Mouse (Mus musculus) liver, embryonic 14.5 days (tissue): Measurements from ENCODE around the gene Naa38. TPM values are rescaled to one million over a fixed set of nuclear protein-coding genes. Genes with fewer than 3 reads are reported as not detected.
A peak's percentile ranks its signal among the peaks of the same experiment; 100 is the strongest.

Experiments
- ATAC-seq: fragments of 200-750 bp; cut with Nextera tagmentation; 2 replicates; pipeline ENCODE4 v1.8.0; 2017; ENCODE audit warnings: moderate number of reproducible peaks, mild to moderate bottlenecking, moderate library complexity; ENCODE audit not compliant: insufficient read depth
- DNase-seq, 3 experiments: peaks; one replicate each; pipeline ENCODE4 v3.0.0-alpha.2; 2012 to 2013; ENCODE audit warnings: low read depth in 3 of 3, low spot score in 3 of 3
- H3K27ac ChIP-seq: fragments of 300-500 bp; sonication (generic); 2 replicates; pipeline ENCODE4 v1.5.1; 2014; ENCODE audit warnings: moderate library complexity, mild to moderate bottlenecking, control low read depth, inconsistent platforms
- H3K27me3 ChIP-seq: fragments of 300-500 bp; sonication (generic); 2 replicates; pipeline ENCODE4 v1.6.1; 2014; ENCODE audit warnings: mild to moderate bottlenecking, low read length, moderate library complexity; ENCODE audit not compliant: control insufficient read depth, insufficient read depth
- H3K36me3 ChIP-seq: fragments of 300-500 bp; sonication (generic); replicated peaks from 2 replicates; pipeline ENCODE4 v1.6.1; 2014; ENCODE audit warnings: low read depth; ENCODE audit not compliant: control insufficient read depth, insufficient read depth
- H3K4me1 ChIP-seq, 2 experiments: fragments of 200-500 bp in 1 of 2; fragments of 300-500 bp in 1 of 2; sonication (generic) in 1 of 2; replicated peaks; 2 replicates each; pipeline ENCODE4 v1.6.1; 2012 to 2014; ENCODE audit warnings: antibody characterized with exemption in 1 of 2, inconsistent platforms in 1 of 2, low read length in 1 of 2; ENCODE audit not compliant: control insufficient read depth in 2 of 2, insufficient read depth in 2 of 2
- H3K4me2 ChIP-seq: fragments of 300-500 bp; sonication (generic); 2 replicates; pipeline ENCODE4 v1.6.1; 2014; ENCODE audit warnings: low read depth, mild to moderate bottlenecking, control low read depth, moderate library complexity
- H3K4me3 ChIP-seq, 2 experiments: fragments of 200-500 bp in 1 of 2; fragments of 300-500 bp in 1 of 2; sonication (generic) in 1 of 2; 2 replicates each; pipeline ENCODE4 v1.5.1; 2012 to 2014; ENCODE audit warnings: low read depth in 2 of 2, low read length in 2 of 2, mild to moderate bottlenecking in 2 of 2, control low read depth in 1 of 2, inconsistent platforms in 1 of 2, moderate library complexity in 1 of 2; ENCODE audit not compliant: insufficient read depth in 1 of 2
- H3K9ac ChIP-seq: fragments of 300-500 bp; sonication (generic); replicated peaks from 2 replicates; pipeline ENCODE4 v1.6.1; 2014; ENCODE audit warnings: mild to moderate bottlenecking, control low read depth, moderate library complexity
- H3K9me3 ChIP-seq: fragments of 300-500 bp; sonication (generic); 2 replicates; pipeline ENCODE4 v1.6.1; 2016; ENCODE audit warnings: low read length, mixed read lengths; ENCODE audit not compliant: control insufficient read depth
- CTCF ChIP-seq: IDR thresholded peaks from 2 replicates; pipeline ENCODE4 v1.5.1; 2016; ENCODE audit warnings: antibody characterized with exemption, low read depth, control low read depth
- EP300 ChIP-seq: IDR thresholded peaks from 2 replicates; pipeline ENCODE4 v1.6.1; 2016; ENCODE audit warnings: antibody characterized with exemption, low read depth
- WGBS: fragments of 180-500 bp; shearing (Covaris S2); extraction: QIAGEN DNeasy Blood & Tissue Kit; methylation state at CpG from one replicate; pipeline ENCODE4 v1.1.7; 2014; ENCODE audit not compliant: insufficient replicate concordance; 5-methylcytosine and 5-hydroxymethylcytosine counted together
- polyA plus RNA-seq, 2 experiments: library from polyadenylated mRNA; depleted of rRNA in 1 of 2; stranded (reverse) in 1 of 2; unstranded in 1 of 2; fragments of >200 nt; fragmentation: Nextera tagmentation in 1 of 2; extraction: Ambion mirVana in 1 of 2; gene quantifications; 2 replicates each; pipeline versions ENCODE4 v1.2.1 to v1.2.3; 2012 to 2014

Naa38 gene
- polyA plus RNA-seq, 2 experiments: 70.9 to 120 TPM

- H3K4me3 ChIP-seq: no peak overlapping the region
- ATAC-seq: no peak
- no peak overlapping the region for H3K27ac ChIP-seq
- H3K36me3 ChIP-seq: peaks cover 12% of the 10 kb centered on the region
- no peak for TF ChIP-seq EP300
- no peak for TF ChIP-seq CTCF
- H3K27me3 ChIP-seq: no peaks in the 10 kb centered on the region
- no peak for DNase-seq
- H3K9me3 ChIP-seq: no peaks in the 10 kb centered on the region
- H3K4me2 ChIP-seq: peak overlapping the region; percentile 100
- H3K9ac ChIP-seq: no peak overlapping the region; the same call in 1 of the 2 replicates
- peaks cover 8 to 14% of the 10 kb centered on the region in 2 experiments for H3K4me1 ChIP-seq
- 71% methylated on average over 4 of the region's 4 CpGs for WGBS
Observed at GRCm38 (mm10) chr11:69407724-69408004, 12.4 kb downstream of the Naa38 start.

DNA sequence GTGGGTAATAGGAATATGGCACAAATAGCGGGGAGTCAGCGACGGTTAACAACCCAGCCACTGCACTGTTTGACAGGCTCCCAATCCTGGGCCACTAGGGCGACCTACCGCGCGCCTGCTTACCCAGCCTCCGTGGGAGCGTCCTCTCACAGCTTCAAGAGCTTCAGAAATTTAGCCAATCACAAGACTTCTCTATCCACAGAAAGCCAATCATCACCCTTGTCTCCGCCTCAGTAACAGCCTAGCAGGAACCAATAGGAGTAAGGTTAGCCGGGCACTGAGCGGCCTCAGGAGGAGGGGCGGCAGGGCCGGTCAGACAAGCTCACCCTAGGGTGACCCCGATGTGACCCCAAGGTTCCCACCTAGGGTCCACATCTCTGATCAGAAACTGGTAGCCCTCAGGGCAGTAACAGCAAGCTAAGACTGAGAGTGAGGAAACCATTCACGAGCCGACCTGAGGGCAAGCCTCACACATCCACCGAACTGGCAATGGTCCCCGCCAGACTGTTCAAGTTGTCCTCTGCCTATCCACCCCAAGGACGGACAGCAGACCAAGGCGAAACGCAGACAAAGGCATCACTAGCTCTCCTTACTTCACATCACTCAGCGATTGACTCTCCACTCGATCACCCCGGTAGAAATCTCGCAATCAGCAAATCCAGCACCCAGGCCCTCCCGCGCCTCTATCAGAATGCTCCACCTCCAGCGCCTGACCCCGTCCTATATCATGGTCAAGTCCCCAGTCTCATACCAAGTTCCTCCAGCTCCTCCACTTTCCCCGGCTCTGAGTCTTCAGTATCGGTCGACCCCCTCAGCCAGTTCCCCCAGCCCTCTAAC, 13.5 kb downstream of the Naa38 start:
- ATAC-seq (peak; percentile 81), DNase-seq (peak; percentile 90 to 91 (median 91))
- no peaks in the 10 kb centered on the region for H3K9me3 ChIP-seq
- peaks cover 9% of the 10 kb centered on the region for H3K36me3 ChIP-seq
- peak overlapping the region; percentile 100 for H3K4me2 ChIP-seq
- peaks cover 8 to 23% of the 10 kb centered on the region in 2 experiments for H3K4me1 ChIP-seq
- peak overlapping the region; percentile 62 to 94 for H3K4me3 ChIP-seq
- H3K27ac ChIP-seq: peak overlapping the region; percentile 82
- TF ChIP-seq EP300 (no peak), CTCF (peak; percentile 41; the same call in 1 of the 2 replicates)
- H3K9ac ChIP-seq: peak overlapping the region; percentile 68
- under 1% methylated on average over 33 of the region's 33 CpGs for WGBS
- no peaks in the 10 kb centered on the region for H3K27me3 ChIP-seq

DNA sequence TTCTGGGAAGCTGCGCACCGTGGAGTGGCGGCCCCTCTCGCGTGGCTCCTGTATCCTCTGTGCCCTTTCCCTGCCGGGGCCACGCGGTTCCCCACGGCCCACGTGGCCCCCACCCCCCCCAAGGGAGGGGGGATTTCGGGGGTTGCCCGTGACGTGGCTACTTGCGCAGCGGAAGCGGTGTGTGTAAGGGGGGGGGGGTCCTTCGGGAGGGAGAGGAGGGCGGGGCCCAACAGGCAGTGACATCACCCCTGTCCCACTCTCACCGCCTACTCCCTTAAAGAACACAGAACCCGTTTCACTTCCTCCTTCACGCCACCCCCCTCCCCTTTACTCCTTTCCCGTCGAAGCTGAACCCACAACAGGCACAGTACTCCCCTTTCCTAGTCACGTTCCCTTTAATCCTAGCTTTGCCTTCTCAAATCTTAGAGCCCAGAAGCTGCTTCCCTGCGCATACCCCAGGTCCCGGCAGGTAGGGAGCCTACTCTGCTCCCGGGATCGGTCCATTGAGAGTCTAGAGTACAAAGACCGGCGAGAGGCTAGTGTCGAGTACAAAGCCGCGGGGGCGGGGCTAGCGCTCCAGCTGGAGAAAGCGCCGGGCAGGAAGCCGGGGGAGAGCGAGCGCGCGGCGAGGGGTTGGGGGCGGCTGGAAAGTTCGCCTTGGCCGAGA, 14.2 kb downstream of the Naa38 start:
- ATAC-seq: peak; percentile 30; the same call in 1 of the 2 replicates
- peaks cover 8 to 29% of the 10 kb centered on the region in 2 experiments for H3K4me1 ChIP-seq
- 2% methylated on average over 44 of the region's 46 CpGs for WGBS
- TF ChIP-seq CTCF (no peak), EP300 (no peak)
- H3K9me3 ChIP-seq: no peaks in the 10 kb centered on the region
- H3K4me3 ChIP-seq: peak overlapping the region; percentile 62 to 94
- peak overlapping the region; percentile 68 for H3K9ac ChIP-seq
- DNase-seq: peak in 1 of 3 experiments; percentile 70
- H3K4me2 ChIP-seq: peak overlapping the region; percentile 100
- peaks cover 9% of the 10 kb centered on the region for H3K36me3 ChIP-seq
- no peaks in the 10 kb centered on the region for H3K27me3 ChIP-seq
- peak overlapping the region; percentile 82 for H3K27ac ChIP-seq

DNA sequence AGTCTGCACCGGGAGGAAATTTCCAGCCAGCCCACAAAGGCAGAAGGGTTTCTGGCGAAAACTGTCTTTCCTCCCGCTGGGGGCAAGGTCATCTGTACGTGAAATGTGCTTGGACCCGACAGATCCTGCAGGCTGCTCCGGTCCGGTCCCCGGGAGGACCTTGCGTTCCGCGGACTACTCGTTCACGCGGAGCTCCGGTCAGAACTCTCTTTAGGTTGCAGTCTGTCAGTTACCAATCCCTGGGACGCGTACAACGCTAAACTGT, 14.7 kb downstream of the Naa38 start:
- no peaks in the 10 kb centered on the region for H3K9me3 ChIP-seq
- H3K27ac ChIP-seq: peak overlapping the region; percentile 82
- DNase-seq (no peak), ATAC-seq (no peak)
- TF ChIP-seq CTCF (no peak), EP300 (no peak)
- peaks cover 8 to 30% of the 10 kb centered on the region in 2 experiments for H3K4me1 ChIP-seq
- peak overlapping the region; percentile 62 to 94 for H3K4me3 ChIP-seq
- peak overlapping the region; percentile 68 for H3K9ac ChIP-seq
- peaks cover 9% of the 10 kb centered on the region for H3K36me3 ChIP-seq
- WGBS: under 1% methylated on average over 18 of the region's 18 CpGs
- H3K4me2 ChIP-seq: peak overlapping the region; percentile 100
- H3K27me3 ChIP-seq: no peaks in the 10 kb centered on the region
